Mouse (Mus musculus): ENCODE measurements around the gene Mcl1.

GRCm38 (mm10) chr3:95651033-95651373 is 7.6 kb upstream of the Mcl1 start:
- TF ChIP-seq CTCF (IDR thresholded peaks at IDR 0.05; ENCODE audit: control insufficient read depth, insufficient read depth, insufficient replicate concordance, low read depth, low read length) (no peak), POLR2A (IDR thresholded peaks at IDR 0.05; ENCODE audit: control insufficient read depth, low read depth, low read length) (no peak)

Data from testis, adult 2 months (tissue).